Mouse (Mus musculus): ENCODE data around the gene Bloc1s3. TPM values are rescaled to one million over a fixed set of nuclear protein-coding genes. Genes with fewer than 3 reads are reported as not detected.

The Bloc1s3 gene
- 3.6 and 3.8 TPM in 2 replicates for polyA plus RNA-seq (2021; fragmentation: Nextera tagmentation)
- long read RNA-seq, experiment 1, transcript Bloc1s3-201 (2 exons, 3,188 nt), result major isoform, 47 of 53 reads
- long read RNA-seq, experiment 1, partial matches to known transcripts, result 0 of 53 reads
- long read RNA-seq, experiment 1, other reads (novel, unspliced or antisense), result 6 of 53 reads
- long read RNA-seq, experiment 2, transcript Bloc1s3-201 (2 exons, 3,188 nt), result major isoform, 19 of 19 reads
- long read RNA-seq, experiment 2, partial matches to known transcripts, result 0 of 19 reads
- long read RNA-seq, experiment 2, other reads (novel, unspliced or antisense), result 0 of 19 reads

GRCm38 (mm10) chr7:19508150-19508923 lies at the start of gene Bloc1s3, which contains the start of gene Trappc6a:
Gene Bloc1s3, minus strand, starts transcription at chr7:19508367.
Gene Trappc6a, plus strand, starts transcription at chr7:19508395.

GRCm38 (mm10) chr7:19517652-19518365 lies 9.6 kb upstream of the Bloc1s3 start, which contains the start of gene Nkpd1:
Gene Nkpd1, plus strand, starts transcription at chr7:19517838.

GRCm38 (mm10) chr7:19462884-19463381 lies 45.2 kb downstream of the Bloc1s3 start, which contains the start of gene Exoc3l2:
Gene Exoc3l2, plus strand, starts transcription at chr7:19463331.

DNA sequence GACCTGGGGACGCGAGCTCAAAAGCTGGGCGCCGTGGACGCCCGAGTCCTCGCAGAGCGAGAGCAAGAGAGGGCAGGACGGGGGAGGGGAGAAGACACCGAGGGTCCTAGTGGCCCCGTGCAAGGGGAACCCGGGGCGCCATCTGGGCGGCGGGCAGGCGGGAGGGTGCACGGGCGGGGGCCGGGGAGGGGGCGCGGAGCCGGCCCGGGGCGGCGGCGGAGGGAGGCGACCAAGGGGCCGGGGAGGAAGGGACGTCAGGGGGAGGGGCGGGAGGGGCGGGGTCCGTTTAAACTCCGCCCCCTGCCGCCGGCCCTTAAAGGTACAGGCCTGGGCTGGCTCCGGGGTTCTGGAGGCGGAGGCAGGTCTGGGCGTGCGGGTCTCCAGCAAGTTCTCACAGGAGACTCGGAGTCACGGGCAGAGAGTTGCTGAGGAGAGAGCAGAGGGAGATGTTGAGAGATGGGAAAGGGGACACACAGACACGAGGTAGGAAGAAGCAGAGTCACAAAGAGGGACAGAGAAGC lies 49.5 kb downstream of the Bloc1s3 start, which contains the start of gene Mark4:
Mark4 (minus strand) TSS at position 231 of the 521 bp plus-strand sequence.

Other genes with a start within 250 kb of the Bloc1s3 start
- 1.1 and 1.6 TPM in 2 replicates for gene Vasp, start 236.6 kb downstream of the Bloc1s3 start, polyA plus RNA-seq (2021; fragmentation: Nextera tagmentation)
- not detected in 2 replicates for gene Ppm1n, start 228.3 kb downstream of the Bloc1s3 start, polyA plus RNA-seq (2021; fragmentation: Nextera tagmentation)
- 28.0 and 79.4 TPM in 2 replicates for gene Rtn2, start 225.7 kb downstream of the Bloc1s3 start, polyA plus RNA-seq (2021; fragmentation: Nextera tagmentation)
- gene Fosb, start 198.3 kb downstream of the Bloc1s3 start, polyA plus RNA-seq (2021; fragmentation: Nextera tagmentation), result 1.2 and 3.1 TPM in 2 replicates
- gene Ercc1, start 163.6 kb downstream of the Bloc1s3 start, polyA plus RNA-seq (2021; fragmentation: Nextera tagmentation), result 44.3 and 59.0 TPM in 2 replicates
- gene Cd3eap, start 148.9 kb downstream of the Bloc1s3 start, polyA plus RNA-seq (2021; fragmentation: Nextera tagmentation), result 15.0 and 15.5 TPM in 2 replicates
- gene Ppp1r13l, start 148.6 kb downstream of the Bloc1s3 start, polyA plus RNA-seq (2021; fragmentation: Nextera tagmentation), result 0.76 and 2.5 TPM in 2 replicates
- 3.6 and 6.7 TPM in 2 replicates for gene Ercc2, start 126.4 kb downstream of the Bloc1s3 start, polyA plus RNA-seq (2021; fragmentation: Nextera tagmentation)
- gene Klc3, start 104.3 kb downstream of the Bloc1s3 start, polyA plus RNA-seq (2021; fragmentation: Nextera tagmentation), result 1.6 TPM in 2 replicates
- gene Ckm, start 103.6 kb downstream of the Bloc1s3 start, polyA plus RNA-seq (2021; fragmentation: Nextera tagmentation), result 0.15 and 0.31 TPM in 2 replicates
- 6.0 and 12.2 TPM in 2 replicates for gene Mark4, start 49.5 kb downstream of the Bloc1s3 start, polyA plus RNA-seq (2021; fragmentation: Nextera tagmentation)
- 0.25 and 0.54 TPM in 2 replicates for gene Exoc3l2, start 45.0 kb downstream of the Bloc1s3 start, polyA plus RNA-seq (2021; fragmentation: Nextera tagmentation)
- gene Trappc6a, start within 50 bp of the Bloc1s3 start, polyA plus RNA-seq (2021; fragmentation: Nextera tagmentation), result 37.7 and 37.9 TPM in 2 replicates
- gene Nkpd1, start 9.5 kb upstream of the Bloc1s3 start, polyA plus RNA-seq (2021; fragmentation: Nextera tagmentation), result 1.3 and 2.3 TPM in 2 replicates
- gene Ppp1r37, start 54.7 kb upstream of the Bloc1s3 start, polyA plus RNA-seq (2021; fragmentation: Nextera tagmentation), result 2.7 and 31.4 TPM in 2 replicates
- 3.1 and 3.6 TPM in 2 replicates for gene Zfp296, start 68.9 kb upstream of the Bloc1s3 start, polyA plus RNA-seq (2021; fragmentation: Nextera tagmentation)
- 140 and 141 TPM in 2 replicates for gene Gemin7, start 69.2 kb upstream of the Bloc1s3 start, polyA plus RNA-seq (2021; fragmentation: Nextera tagmentation)
- gene Clasrp, start 96.1 kb upstream of the Bloc1s3 start, polyA plus RNA-seq (2021; fragmentation: Nextera tagmentation), result 9.7 and 15.1 TPM in 2 replicates
- gene Relb, start 121.1 kb upstream of the Bloc1s3 start, polyA plus RNA-seq (2021; fragmentation: Nextera tagmentation), result 5.7 and 8.2 TPM in 2 replicates
- 86.9 and 119 TPM in 2 replicates for gene Clptm1, start 156.7 kb upstream of the Bloc1s3 start, polyA plus RNA-seq (2021; fragmentation: Nextera tagmentation)
- gene Apoc2, start 169.6 kb upstream of the Bloc1s3 start, polyA plus RNA-seq (2021; fragmentation: Nextera tagmentation), result not detected in 2 replicates
- not detected in 2 replicates for gene Gm44805, start 173.1 kb upstream of the Bloc1s3 start, polyA plus RNA-seq (2021; fragmentation: Nextera tagmentation)
- gene Apoc4, start 173.1 kb upstream of the Bloc1s3 start, polyA plus RNA-seq (2021; fragmentation: Nextera tagmentation), result not detected in 2 replicates
- 1.7 and 5.7 TPM in 2 replicates for gene Apoc1, start 184.3 kb upstream of the Bloc1s3 start, polyA plus RNA-seq (2021; fragmentation: Nextera tagmentation)
- gene Apoe, start 190.8 kb upstream of the Bloc1s3 start, polyA plus RNA-seq (2021; fragmentation: Nextera tagmentation), result 7,501 and 8,830 TPM in 2 replicates
- gene Tomm40, start 207.1 kb upstream of the Bloc1s3 start, polyA plus RNA-seq (2021; fragmentation: Nextera tagmentation), result 148 and 163 TPM in 2 replicates
- gene Nectin2, start 242.1 kb upstream of the Bloc1s3 start, polyA plus RNA-seq (2021; fragmentation: Nextera tagmentation), result 5.5 and 5.7 TPM in 2 replicates

Measured in left cerebral cortex, adult 6 months (tissue).